Mouse (Mus musculus): ENCODE data around the gene Trio.

The Trio gene

DNA sequence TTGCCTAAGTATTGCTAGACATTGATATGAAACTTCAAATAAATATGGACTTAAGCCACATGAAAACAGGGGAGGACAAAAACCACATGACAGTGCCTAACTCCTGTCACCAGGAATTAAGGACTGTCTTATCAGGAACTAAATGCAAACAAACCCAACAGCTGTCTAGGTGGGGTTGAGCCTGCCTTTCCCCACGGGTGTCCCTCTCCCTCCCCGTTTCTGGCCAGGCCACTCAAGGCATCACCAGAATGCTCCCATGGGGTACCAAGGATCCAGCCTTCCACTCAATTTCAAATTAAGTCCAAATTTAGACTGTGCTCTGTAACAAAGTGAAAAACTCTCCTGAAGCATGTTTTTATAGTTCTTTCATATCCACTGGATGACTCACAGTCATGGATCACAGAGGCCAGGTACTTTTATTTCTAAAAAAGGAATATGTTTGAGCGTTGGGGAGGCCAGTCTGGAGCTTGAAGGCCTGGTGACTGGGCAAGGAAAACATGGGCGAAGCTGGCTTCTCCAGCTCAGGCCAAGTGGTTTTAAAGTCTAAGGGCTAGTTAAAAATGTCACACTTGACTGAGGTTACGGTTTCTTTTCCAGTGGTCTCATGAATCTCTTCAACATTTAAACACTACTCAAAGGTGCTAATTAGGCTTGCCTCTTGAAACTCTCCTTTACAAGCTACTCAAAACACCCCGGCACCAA, 33.6 kb downstream of the Trio start:
- no peak for DNase-seq (ENCODE audit: low spot score)

DNA sequence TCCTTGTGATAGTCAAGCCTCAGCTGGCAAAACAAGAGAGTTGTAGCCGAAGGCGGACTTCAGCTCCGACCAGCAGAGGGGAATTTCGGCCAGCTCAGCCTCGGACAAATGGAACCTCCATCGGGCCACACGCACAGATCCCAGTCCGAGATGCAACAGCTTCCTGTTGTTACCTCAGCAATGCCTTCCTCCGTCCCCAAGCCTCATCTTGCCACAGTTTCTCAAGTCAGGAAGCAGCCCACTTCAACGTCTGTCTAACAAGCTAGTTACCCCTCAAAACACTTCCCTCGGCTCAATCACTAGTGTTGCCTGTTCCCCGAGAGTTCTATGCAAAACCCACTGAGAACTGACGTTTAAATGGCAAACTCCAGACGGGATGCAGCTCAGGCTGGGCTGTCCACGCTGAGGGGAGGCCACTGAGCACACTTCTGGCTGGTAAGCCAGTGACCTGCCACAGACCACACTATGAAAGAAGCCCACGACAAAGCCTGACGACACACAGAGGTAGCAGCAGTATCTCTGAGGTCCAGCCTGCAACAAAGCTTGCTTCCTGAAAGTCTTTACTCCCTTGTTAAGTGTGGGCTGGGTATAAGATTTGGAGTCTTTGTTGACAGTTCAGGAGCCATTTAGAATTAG, 34.5 kb downstream of the Trio start:
- DNase-seq (ENCODE audit: low spot score), result no peak

DNA sequence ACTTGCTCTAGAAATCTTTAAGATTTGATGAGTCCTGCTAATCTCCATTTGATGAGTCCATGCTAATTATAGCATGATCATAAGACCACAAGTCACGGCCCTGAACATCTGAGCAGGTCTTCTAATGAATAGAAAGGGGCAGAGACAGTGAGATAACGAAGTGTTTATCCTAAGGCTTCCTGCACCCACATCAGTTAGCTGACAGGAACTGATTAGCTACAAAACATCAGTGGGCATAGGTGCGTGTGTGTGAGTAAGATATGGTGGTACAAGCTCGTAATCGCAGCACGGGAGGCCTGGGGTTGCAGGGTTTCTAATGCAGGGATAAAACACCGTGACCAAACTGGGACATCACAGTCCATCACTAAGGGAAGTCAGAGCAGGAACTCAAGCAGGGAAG, 37.7 kb downstream of the Trio start:
- no peak for DNase-seq (ENCODE audit: low spot score)

DNA sequence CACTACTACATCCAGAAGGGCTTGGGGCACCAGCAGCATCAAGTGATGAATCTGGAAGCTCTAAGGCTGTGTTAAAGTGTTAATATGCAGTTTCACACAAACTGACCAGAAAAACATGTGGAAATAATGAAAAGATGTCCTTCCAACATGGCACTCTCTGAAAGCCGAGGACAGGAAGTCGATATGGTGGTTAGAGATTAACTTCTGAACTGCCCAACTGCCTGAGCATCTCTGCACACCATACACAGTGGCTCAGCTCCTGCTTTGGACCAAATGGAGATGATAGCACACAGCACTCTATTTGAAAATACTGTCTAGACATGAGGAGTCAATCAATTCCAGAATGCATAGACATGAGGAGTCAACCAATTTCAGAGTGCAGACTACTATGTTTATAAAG, 40.8 kb downstream of the Trio start:
- no peak for DNase-seq (ENCODE audit: low spot score)

DNA sequence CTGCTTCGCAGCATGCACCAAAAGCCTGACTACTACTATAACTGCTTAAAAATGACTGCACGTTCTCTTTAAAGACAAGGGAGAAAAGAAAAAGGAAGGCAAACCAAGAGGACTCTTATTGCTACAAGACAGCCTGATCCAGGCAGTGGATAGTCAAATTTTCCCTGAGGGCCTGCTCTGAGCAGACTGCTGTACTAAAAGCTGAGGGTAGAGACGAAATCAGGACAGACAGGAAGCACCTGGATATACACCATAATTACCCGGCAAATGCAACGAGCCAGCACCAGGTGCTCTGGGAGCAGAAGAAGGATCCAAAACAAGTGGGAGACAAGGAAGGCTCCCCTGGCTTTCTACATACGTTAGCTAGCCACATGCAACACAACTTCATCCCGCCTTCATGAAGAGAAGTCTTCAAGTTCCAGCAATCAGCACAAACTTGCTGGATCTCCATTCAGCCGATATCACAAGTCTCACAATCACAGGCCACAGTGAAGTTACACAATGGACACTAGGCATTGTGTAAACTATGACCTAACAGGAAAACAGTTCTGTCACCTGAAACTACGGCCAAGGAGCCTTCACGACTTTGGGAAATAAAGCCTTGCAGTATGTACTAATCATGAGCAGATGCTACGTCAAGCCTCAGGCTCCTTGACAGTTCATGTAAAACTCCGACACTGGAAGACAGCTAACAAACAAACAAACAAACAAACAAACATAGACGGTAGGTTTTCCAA, 43.7 kb downstream of the Trio start:
- no peak for DNase-seq (ENCODE audit: low spot score)

DNA sequence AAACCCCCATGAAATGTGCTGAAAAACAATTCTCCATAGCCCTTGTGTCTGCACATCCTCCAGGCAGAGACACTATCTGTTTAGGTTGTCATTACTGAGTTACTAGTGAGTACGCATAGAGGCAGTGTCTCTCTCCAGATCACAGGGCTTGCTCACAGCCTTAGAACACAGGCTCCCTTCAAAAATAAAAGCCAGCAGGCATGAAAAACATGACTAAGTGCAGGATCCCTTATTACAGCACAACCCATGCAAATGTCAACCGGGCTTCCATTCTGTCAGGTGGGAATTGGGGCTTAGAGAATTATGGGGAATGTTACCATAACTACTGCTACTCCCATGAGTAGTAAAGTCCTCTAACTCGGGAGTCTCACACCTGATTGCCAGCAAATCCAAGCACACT, 44.4 kb downstream of the Trio start:
- DNase-seq (ENCODE audit: low spot score), result no peak

DNA sequence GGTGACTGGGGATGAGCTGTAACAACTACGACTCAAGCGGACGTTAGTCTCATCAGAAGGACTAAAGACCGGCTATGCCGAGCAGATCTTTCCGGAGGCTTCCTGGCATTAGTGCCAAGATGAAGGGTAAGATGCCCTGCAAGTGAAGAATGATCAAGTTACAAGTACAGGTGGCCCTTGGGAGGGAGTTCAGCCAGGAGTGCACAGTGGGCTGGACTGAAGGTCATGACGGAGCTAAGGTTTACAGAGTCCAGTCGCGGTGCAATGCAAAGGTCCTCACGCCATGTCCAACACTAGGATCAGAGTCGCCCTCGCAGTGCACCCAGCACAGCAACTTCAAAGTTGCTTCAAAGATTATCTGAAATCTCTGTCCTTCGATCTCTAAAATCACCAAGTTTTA, 45.2 kb downstream of the Trio start:
- no peak for DNase-seq (ENCODE audit: low spot score)

DNA sequence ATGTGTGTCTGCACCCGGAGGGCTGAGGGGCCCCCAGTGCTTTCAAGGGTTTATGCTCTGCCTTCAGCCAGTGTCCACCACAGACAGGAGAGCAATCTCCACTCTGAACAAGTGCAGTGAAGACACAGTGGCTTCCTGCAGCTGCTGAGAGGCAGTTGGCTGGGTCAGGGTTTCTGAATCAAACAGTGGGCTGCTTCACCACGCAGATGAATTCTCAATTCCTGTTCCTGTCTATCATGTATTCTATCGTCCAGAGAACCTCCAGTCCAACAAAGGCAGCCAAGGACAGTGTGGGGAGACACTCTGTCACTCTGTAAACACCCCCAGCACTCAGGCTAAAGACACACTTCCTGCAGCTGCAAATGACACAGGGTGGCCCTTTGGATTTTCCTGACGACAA, 48.7 kb downstream of the Trio start:
- DNase-seq (ENCODE audit: low spot score), result no peak

DNA sequence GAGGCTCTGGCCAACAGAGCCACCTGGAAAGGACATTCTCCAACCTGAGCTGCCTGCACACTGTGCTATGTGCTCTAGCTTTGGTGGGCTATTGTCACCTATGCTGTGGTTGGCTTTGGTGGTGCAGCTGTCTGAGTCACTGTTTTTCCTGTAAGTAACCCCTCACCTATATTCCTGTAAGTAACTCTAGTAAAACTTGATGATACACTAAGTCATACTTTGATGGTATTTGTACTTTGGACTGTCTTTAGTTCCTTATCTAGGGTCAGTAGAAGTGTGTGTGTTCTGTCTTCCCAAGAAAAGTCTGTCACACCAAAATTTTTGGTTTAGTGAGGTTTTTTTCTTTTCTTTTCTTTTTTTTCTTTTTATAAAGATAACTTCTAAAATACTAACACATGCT, 49.3 kb downstream of the Trio start:
- DNase-seq (ENCODE audit: low spot score), result no peak

DNA sequence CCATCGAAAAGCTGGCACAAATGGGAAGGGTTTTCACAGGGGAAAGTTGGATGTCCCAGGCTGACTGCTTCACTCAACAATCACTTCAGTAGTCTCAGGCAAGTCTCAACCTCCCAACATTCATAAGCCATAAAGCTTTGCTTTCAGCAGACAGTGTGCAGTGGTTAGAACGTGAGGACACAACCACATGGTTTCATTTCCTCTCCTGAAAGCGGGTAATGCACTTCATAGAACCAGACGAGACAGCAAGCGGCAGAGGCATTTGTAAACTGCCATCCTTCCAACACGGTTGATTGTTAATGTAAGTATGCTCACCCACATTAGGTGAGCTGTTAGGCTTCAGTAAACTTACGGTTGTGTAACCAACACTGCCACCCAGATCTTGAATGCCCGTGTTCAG, 51.0 kb downstream of the Trio start:
- DNase-seq (ENCODE audit: low spot score), result no peak

DNA sequence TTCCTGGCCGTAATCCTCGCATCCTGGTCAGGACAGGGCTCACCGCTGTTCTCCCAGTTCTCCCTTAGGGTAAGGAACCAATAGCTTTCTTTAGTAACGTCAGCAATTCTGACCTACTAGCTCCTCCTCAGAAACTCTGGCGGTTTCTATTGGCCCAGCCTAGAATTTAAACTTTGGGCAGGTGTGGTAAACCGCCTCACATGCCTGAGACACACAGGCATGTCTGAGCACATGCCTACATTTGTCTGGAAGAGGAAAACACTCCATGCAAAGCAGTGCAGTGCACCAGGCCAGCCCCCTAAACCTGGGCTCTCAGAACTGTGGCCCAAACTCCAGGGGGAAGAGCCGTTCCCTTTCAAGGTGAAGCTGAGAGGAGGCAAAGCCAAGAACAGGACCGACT, 57.5 kb downstream of the Trio start:
- DNase-seq (ENCODE audit: low spot score), result no peak

DNA sequence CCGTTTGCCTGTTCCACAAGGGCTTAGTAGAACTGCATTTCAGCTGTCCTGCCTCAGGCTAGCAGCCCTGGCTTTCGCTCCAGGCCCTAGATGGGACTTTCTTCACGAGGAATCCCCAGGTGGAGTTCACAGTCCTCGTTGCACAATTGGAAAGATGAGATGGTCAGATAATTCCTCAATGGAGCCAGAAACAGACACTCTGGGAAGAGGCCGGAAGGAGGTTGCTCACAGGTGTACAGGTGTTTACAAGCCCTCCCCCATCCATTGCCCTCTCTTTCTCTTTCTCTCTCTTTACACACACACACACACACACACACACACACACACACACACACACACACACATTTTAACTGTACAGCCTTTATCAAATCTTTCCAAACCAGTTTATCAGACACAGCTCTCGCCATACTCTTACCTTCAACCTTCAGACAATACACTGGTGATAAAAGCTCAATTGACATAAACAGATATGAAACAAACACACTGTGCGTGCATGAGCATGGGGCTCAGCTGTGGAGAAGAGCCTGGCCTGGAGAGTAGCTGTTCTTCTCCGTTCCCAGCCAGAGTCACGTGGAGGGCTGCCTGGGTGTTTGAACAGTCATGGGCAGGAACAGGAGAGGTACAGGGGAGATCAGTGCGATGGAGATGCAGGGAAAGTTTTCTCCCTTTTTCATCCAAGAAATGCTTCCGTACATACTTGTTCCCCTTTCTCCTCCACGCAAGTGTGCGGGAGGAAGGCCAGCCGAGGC, 58.3 kb downstream of the Trio start:
- no peak for DNase-seq (ENCODE audit: low spot score)

DNA sequence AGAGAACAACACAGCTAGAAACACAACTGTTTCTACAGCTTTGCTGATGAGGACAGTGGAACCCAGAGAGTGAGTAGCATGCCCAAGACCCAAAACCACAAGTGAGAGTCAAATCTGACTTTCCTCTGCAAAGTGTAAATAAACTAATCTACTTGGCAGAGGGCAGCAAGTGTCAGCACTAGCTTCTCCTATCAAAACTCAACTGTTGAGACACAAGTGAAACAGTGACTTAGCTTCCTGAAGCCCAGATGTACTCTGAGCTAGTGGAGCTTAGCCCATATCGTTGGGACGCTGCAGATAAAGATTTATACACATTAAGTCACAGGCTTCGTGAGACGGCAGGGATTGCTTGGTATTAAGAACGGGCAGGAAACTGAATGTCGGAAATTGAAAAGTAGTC, 60.8 kb downstream of the Trio start:
- DNase-seq (ENCODE audit: low spot score), result no peak

DNA sequence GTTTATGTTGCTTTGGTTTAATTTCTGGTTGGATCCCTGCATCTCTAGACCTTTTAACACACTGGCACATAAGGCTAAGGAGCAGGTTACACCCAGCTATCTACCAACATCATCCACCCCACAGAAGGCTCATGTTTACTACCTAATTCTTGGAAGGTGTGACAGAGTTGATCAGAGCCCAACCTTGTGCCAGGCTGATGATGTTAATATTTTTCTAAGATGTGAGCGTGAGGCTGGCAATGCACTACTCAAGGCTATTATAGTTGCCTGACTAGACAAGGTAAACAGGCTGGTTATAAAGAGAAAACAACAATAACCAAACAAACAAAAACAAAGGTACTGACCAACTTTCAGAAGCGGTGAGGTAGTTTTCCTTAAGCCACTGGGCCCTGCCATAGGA, 62.1 kb downstream of the Trio start:
- DNase-seq (ENCODE audit: low spot score), result no peak

DNA sequence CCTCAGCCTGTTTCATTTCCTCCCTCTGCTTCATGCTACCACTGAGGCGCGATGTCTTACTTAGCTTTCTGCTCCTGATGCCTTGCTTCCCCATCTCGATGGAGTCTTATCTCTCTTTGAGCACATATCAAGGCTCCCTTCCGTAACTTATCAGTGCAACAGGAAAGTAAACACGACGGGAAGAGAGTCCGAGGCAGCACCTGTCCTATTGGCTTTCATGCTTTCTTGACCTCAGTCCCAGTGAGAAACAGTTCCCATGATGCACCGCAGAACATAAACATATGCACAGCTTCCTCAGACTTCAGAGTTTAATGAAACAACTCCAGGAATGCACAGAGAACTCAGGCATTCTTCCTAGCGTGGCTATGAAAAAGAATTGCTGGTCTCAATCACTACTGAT, 65.0 kb downstream of the Trio start:
- DNase-seq (ENCODE audit: low spot score), result no peak

DNA sequence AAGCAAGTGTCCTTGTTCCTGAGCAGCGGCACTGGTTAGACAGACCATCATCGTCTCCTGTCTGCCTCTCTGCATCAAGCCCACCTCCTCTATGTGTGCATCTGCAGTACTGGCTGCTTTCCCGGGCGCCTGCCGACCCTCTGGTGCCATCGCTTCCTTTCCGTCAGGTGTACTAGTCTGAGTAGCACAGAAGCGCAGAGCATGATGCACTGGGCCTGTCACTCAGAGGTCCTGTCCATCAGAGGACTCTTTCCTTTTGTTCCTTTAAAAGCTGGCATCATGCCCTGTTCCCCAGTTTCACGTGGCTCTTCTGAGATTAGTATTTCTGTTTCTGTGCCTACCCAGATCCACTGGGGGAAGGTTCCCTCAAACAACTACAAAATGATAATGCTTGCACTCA, 67.8 kb downstream of the Trio start:
- DNase-seq (ENCODE audit: low spot score), result no peak

DNA sequence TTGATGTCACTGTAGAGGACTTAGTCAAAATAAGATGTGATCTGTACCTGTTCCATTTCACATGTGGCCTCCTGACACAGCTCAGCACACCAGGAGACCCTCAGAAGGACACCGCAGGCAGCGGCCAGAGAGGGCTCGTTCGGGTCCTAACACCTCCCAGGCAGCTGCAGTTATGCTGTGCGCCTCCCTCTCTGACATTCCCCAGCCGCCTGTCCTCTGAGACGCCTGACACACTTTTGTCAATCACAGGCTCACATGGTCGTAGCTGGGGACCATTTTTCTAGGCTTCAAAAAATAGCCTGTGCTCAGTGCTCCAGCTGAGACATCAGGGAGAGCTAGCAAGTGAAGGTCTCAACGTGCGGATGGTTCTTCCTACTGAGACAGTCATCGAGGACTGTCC, 70.0 kb downstream of the Trio start:
- DNase-seq (ENCODE audit: low spot score), result no peak

DNA sequence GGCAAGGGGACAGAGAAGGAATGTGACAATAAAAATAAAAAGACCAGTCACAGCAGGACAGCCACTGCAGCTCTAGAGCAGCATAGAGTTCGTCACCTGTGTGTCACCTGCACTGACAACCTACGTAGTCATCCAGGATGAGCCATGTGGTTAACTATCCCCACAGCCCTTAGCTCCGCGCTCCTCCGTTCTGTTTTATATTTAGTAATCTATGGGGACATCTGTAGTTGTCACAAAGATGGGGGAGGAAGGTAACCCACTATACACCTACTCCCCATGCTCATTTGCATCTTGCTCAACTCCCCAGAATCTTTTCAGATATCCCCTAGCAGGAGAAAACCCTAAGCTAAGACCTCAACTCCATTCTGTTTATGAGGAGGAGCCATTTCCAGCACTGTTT, 71.3 kb downstream of the Trio start:
- no peak for DNase-seq (ENCODE audit: low spot score)

DNA sequence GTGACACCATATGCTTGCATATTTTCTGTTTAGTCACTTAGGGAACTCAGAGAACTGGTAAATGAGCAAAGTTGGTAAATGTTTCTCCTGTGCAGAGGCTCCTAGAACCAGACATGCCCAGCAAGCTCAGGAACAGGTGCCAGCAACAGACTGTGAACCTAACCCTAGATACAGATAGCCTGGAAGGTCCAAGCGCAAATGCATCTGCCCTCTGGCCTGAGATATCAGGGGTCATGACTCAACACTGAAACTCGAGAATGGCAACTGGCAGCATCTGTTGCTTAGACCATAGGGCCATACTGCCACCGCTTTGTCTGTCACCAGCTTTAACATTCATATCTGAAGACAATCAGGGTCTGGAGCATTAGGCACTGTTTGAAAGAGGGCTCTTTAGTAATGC, 72.1 kb downstream of the Trio start:
- DNase-seq (ENCODE audit: low spot score), result no peak

DNA sequence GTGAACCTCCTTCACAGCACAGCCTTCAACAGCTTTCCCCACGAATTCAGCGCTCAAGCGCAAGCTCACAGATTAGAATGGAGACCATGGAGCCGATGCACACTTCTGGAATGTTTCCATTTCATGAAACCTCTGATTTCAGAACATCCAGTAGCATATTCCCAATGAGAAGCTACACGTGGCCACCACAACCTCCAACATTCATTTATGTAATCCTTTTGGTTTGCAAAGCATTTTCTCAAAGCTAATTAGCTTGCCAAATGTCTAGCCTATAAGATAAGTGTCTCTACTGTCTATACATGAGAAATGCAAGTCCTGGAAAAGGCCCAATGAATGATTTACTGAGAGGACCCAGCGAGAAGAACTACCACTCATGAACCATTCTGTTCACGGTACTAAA, 74.5 kb downstream of the Trio start:
- DNase-seq (ENCODE audit: low spot score), result no peak

DNA sequence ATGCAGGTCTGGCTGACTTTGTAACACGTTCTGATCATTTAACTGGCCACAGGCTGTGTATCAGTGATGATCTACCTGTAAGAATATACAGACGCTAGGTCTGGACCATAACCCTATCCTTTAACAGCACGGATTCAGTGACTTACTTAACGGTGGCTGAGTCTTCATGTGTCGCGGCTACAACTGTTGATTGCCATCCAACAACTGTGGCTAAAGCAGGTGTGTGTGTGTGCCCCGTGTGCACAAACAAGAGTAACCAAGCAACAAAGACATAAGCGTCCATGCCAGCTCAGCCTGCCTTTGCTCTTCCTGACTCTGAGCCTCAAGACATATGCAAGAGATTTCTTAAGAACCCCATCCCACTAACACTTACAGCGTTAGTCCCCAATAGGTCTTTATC, 76.5 kb downstream of the Trio start:
- no peak for DNase-seq (ENCODE audit: low spot score)

DNA sequence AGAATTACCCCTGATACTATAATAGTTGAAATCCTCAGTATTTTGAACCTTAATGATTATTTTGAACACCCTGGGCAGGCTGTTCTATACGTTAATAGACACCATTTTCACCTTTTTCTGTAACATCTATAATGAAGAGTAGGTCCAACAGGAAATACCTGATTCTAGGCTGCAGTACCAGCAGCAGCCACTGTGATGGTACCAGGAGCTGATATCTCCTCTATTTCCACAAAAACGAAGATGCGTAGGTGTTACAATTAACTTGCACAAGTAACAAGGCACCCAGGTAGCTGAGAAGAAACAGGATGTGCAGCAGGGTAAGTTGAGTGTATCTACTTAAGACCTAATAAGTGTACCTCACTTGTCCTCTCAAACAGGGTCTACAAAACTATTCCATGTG, 77.8 kb downstream of the Trio start:
- no peak for DNase-seq (ENCODE audit: low spot score)

DNA sequence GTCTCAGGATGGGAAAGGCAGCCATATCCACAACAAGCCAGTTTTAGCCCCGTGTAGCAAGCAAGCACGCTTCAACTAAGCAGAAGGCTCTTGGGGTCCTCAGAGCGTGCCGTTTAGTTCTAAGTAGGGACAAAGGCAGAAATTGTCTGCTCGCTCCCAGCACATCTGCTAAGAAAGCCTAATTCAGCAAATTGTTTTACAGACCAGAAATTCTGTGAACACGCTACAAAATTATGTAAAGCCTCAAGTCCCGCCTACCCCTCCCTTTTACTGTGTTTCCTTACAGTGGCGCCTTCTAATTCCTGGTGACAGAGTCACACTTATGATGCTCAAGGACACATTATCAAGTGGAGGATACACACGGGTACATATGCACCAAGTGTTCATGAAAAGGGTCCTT, 80.1 kb downstream of the Trio start:
- no peak for DNase-seq (ENCODE audit: low spot score)
